Mouse (Mus musculus) T-helper 17 cell (primary cell): Measurements from ENCODE around the gene Zfp541.

Experiments used
- in situ Hi-C, 2 experiments: fragments of 300-600 bp; cut with MboI, MseI; formaldehyde crosslinking; loops; 1 replicate in 1 of 2; 2 replicates in 1 of 2; pipeline ENCODE4 v1.15.1; 2025; ENCODE audit warnings: high pct_unique_total_duplicates in 2 of 2

The Zfp541 gene

GRCm38 (mm10) chr7:16070846-16071245 is 9.2 kb downstream of the Zfp541 start:
- in situ Hi-C loops: no loop called here

GRCm38 (mm10) chr7:16071906-16072305 is 10.3 kb downstream of the Zfp541 start:
- in situ Hi-C loops: no loop called here

GRCm38 (mm10) chr7:16079947-16080346 is 18.3 kb downstream of the Zfp541 start:
- in situ Hi-C loops: no loop called here

GRCm38 (mm10) chr7:16080581-16080980 is 19.0 kb downstream of the Zfp541 start:
- in situ Hi-C loops: no loop called here

GRCm38 (mm10) chr7:16083361-16083760 is 21.7 kb downstream of the Zfp541 start:
- in situ Hi-C loops: no loop called here

GRCm38 (mm10) chr7:16087587-16087986 is 26.0 kb downstream of the Zfp541 start:
- in situ Hi-C loops: no loop called here

GRCm38 (mm10) chr7:16094592-16094991 is 33.0 kb downstream of the Zfp541 start:
- in situ Hi-C loops: no loop called here

- in situ Hi-C loops: no loop called here
Measured at GRCm38 (mm10) chr7:16098021-16099017, 36.7 kb downstream of the Zfp541 start, which contains the start of gene Napa. Gene Napa (plus strand): TSS chr7:16098458.

- in situ Hi-C loops: no loop called here
Measured at GRCm38 (mm10) chr7:16099901-16100300, 38.3 kb downstream of the Zfp541 start.

- in situ Hi-C loops: no loop called here
Measured at GRCm38 (mm10) chr7:16101081-16101480, 39.5 kb downstream of the Zfp541 start.

GRCm38 (mm10) chr7:16101726-16102475 is 40.3 kb downstream of the Zfp541 start:
- in situ Hi-C loops: no loop called here

GRCm38 (mm10) chr7:16102686-16103226 is 41.1 kb downstream of the Zfp541 start:
- in situ Hi-C loops: no loop called here

GRCm38 (mm10) chr7:16103760-16104159 is 42.1 kb downstream of the Zfp541 start:
- in situ Hi-C loops: no loop called here

- in situ Hi-C loops: no loop called here
Measured at GRCm38 (mm10) chr7:16104611-16105388, 43.2 kb downstream of the Zfp541 start.

- in situ Hi-C loops: no loop called here
Measured at GRCm38 (mm10) chr7:16108886-16109542, 47.4 kb downstream of the Zfp541 start.

GRCm38 (mm10) chr7:16110158-16110557 is 48.5 kb downstream of the Zfp541 start:
- in situ Hi-C loops: no loop called here

GRCm38 (mm10) chr7:16111284-16112090 is 49.9 kb downstream of the Zfp541 start:
- in situ Hi-C loops: no loop called here

- in situ Hi-C loops: no loop called here
Measured at GRCm38 (mm10) chr7:16116418-16116817, 54.8 kb downstream of the Zfp541 start.

- in situ Hi-C loops: no loop called here
Measured at GRCm38 (mm10) chr7:16117100-16117499, 55.5 kb downstream of the Zfp541 start.
